Mouse (Mus musculus) hindbrain, embryonic 12.5 days (tissue): ENCODE measurements around the gene Hist1h3d. TPM values are rescaled to one million over a fixed set of nuclear protein-coding genes. Genes with fewer than 3 reads are reported as not detected.
"Not testable (repeated sequence)": the region's sequence is repeated elsewhere in the genome, so short reads cannot be mapped to it uniquely, and the experiment has no call there.

Experiments used
- ATAC-seq: fragments of 200-750 bp; cut with Nextera tagmentation; 2 replicates; pipeline ENCODE4 v1.8.0; 2017; ENCODE audit warnings: moderate TSS enrichment; ENCODE audit not compliant: low FRiP score
- H3K27ac ChIP-seq: fragments of 300-500 bp; sonication (generic); 2 replicates; pipeline ENCODE4 v1.5.1; 2016; ENCODE audit warnings: mild to moderate bottlenecking
- H3K27me3 ChIP-seq: fragments of 300-500 bp; sonication (generic); 2 replicates; pipeline ENCODE4 v1.6.1; 2016; ENCODE audit warnings: mild to moderate bottlenecking
- H3K36me3 ChIP-seq: fragments of 300-500 bp; sonication (generic); 2 replicates; pipeline ENCODE4 v1.6.1; 2016; ENCODE audit warnings: mild to moderate bottlenecking
- H3K4me1 ChIP-seq: fragments of 300-500 bp; sonication (generic); 2 replicates; pipeline ENCODE4 v1.6.1; 2016
- H3K4me2 ChIP-seq: fragments of 300-500 bp; sonication (generic); replicated peaks from 2 replicates; pipeline ENCODE4 v1.6.1; 2016; ENCODE audit warnings: mild to moderate bottlenecking
- H3K4me3 ChIP-seq: fragments of 300-500 bp; sonication (generic); 2 replicates; pipeline ENCODE4 v1.5.1; 2016; ENCODE audit warnings: mild to moderate bottlenecking
- H3K9ac ChIP-seq: fragments of 300-500 bp; sonication (generic); 2 replicates; pipeline ENCODE4 v1.6.1; 2016; ENCODE audit warnings: mild to moderate bottlenecking, moderate library complexity
- H3K9me3 ChIP-seq: fragments of 300-500 bp; sonication (generic); replicated peaks from 2 replicates; pipeline ENCODE4 v1.6.1; 2016; ENCODE audit warnings: mild to moderate bottlenecking
- WGBS: fragments of 180-500 bp; shearing (Covaris S2); methylation state at CpG from one replicate; pipeline ENCODE4 v1.1.7; 2016; 5-methylcytosine and 5-hydroxymethylcytosine counted together
- polyA plus RNA-seq: library from polyadenylated mRNA; unstranded; fragments of >200 nt; fragmentation: Nextera tagmentation; extraction: Ambion mirVana; gene quantifications from 2 replicates; pipeline ENCODE4 v1.2.1, GENCODE M21; 2016

Gene Hist1h3d
- polyA plus RNA-seq: 2.2 and 4.8 TPM in 2 replicates

DNA sequence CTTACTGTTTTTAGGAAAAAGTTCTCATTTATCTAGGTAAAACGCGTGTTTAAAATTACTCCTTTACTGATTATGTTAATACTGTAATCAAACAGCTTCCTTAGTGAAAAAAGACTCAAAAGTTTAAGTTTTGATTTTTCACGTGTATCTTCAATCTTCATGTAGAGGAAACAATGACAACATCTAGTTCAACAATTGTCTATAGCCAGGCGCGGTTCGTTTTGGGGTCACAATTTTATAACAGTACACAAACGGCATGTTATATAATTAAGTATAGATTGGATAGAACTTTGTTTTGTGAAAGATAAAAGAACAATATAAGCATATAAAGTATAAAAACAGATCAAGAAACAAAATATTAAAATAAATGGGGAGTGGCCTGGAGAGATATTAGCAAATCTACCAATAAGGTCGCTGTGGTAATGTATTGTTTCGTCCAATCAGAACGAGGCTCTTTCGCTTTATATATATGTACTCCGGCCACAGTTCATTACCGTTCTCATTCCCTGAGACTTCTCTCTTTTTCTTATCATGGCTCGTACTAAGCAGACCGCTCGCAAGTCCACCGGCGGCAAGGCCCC is at the start of gene Hist1h3d:
Hist1h3d (plus strand) TSS at position 493 of the 581 bp plus-strand sequence.
- no peaks in the 10 kb centered on the region for H3K36me3 ChIP-seq
- H3K27me3 ChIP-seq: no peaks in the 10 kb centered on the region
- peak within 1 kb of the TSS; percentile 63 for H3K9ac ChIP-seq
- under 1% methylated on average over 18 of the region's 18 CpGs for WGBS
- H3K4me1 ChIP-seq: peaks cover 29% of the 10 kb centered on the region
- H3K27ac ChIP-seq: peak within 1 kb of the TSS; percentile 87
- no peaks in the 10 kb centered on the region for H3K9me3 ChIP-seq
- peak; percentile 60 for ATAC-seq
- H3K4me3 ChIP-seq: peak within 1 kb of the TSS; percentile 44
- H3K4me2 ChIP-seq: peak within 1 kb of the TSS; percentile 73

DNA sequence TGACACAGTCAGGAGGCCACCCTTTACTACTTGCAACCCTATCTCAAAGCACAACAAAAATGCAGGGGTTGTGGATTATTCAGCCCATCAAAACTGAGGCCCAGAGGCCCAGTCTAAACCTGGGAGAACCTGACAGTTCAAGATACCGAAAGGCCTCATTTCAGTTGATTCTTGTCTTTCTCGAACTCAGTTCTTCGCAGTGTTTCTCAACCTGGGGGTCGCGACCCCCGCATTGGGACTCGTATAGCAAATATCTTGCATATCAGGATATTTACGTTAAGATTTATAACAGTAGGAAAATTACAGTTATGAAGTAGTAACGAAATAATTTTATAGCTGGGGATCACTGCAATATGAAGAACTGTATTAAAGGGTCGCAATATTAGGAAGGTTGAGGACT is 49.7 kb upstream of the Hist1h3d start:
- Histone ChIP-seq H3K27me3 (no peaks in the 10 kb centered on the region), H3K27ac (no peak overlapping the region), H3K4me2 (peak overlapping the region; percentile 53), H3K9ac (peak overlapping the region; percentile 32; the same call in 1 of the 2 replicates), H3K9me3 (no peaks in the 10 kb centered on the region), H3K36me3 (no peaks in the 10 kb centered on the region), H3K4me3 (peak overlapping the region; percentile 38), H3K4me1 (peaks cover 4% of the 10 kb centered on the region)
- ATAC-seq: no peak
- WGBS: 2% methylated on average over 10 of the region's 10 CpGs

DNA sequence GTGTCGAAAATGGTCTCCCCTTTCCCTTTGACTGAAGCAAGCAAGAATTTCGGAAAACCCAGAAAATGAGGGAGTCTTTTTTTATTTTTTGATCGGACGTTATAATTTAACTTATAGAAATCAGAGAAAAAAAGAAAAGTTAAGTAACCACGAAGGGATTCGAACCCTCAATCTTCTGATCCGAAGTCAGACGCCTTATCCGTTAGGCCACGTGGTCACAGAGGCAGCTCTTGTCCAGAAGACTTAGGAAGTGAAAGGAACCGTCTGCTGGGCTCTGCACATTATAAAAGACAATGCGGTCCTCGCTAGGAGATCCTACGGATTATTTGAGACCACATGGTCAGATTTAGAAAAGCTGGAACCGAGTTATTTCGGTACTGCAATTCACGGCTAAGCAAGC is 49.3 kb upstream of the Hist1h3d start:
- ATAC-seq: peak; percentile 44; the same call in 1 of the 2 replicates
- Histone ChIP-seq H3K36me3 (no peaks in the 10 kb centered on the region), H3K4me3 (peak overlapping the region; percentile 38), H3K4me1 (peaks cover 4% of the 10 kb centered on the region), H3K27me3 (no peaks in the 10 kb centered on the region), H3K9me3 (no peaks in the 10 kb centered on the region), H3K4me2 (peak overlapping the region; percentile 53), H3K9ac (peak overlapping the region; percentile 57; the same call in 1 of the 2 replicates), H3K27ac (peak overlapping the region; percentile 49)
- under 1% methylated on average over 17 of the region's 17 CpGs for WGBS

DNA sequence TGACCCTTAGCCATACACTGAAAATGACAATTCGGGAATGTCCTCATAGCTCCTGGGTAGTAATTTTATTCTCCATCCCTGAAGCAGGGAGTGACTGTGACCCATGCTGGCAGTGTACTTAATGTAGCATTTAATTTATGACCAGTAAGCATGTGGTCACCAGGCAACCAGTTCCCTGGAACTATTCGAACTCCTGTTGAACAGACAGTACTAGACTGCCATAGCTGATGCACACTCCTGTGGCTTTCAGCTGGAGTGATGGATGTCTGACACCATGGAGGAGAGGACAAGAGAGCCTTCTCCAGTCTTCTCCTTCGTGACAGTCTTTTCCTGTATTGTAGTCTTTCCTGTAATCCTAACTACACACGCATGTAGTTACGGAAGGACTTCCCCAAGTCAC is 46.6 kb upstream of the Hist1h3d start:
- peak overlapping the region; percentile 11; the same call in 1 of the 2 replicates for H3K4me2 ChIP-seq
- H3K36me3 ChIP-seq: no peaks in the 10 kb centered on the region
- no peak for ATAC-seq
- peaks cover 18% of the 10 kb centered on the region for H3K4me1 ChIP-seq
- no peaks in the 10 kb centered on the region for H3K27me3 ChIP-seq
- no peaks in the 10 kb centered on the region for H3K9me3 ChIP-seq
- H3K9ac ChIP-seq: no peak overlapping the region
- 70% methylated on average over 5 of the region's 5 CpGs for WGBS
- H3K27ac ChIP-seq: no peak overlapping the region
- H3K4me3 ChIP-seq: no peak overlapping the region

DNA sequence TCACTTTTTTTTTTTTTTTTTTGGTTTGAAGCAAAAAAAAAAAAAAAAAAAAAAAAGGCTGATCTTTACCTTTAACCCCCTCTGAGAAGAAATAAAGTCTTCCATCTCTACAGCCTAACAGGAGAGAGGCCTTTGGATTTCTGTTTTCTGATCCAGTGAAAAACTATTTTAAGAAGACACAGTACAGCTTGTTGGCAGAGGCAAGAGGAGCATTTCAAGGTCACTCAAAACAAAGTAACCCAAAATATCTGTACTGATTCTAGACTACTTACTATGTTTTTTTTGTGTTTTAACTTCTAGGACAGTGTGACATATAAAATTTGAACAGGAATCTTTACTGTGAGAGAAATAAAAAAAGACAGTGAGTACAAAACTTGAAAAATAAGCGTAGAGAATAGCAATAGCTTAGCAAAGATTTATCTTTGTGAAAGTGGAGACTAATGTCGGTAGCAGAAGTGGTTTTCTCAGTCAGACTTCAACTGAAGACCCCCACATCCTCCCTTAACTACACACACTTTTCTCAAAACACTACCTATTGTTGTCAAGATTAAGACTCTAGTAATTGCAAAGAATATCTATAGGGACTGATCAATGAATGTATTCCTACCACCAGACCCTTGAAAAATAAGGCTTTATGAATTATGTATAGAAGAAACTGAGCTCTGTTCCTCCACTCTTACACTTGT is 45.9 kb upstream of the Hist1h3d start:
- Histone ChIP-seq H3K4me1 (peaks cover 23% of the 10 kb centered on the region), H3K27ac (peak overlapping the region; percentile 97; the same call in 1 of the 2 replicates)

DNA sequence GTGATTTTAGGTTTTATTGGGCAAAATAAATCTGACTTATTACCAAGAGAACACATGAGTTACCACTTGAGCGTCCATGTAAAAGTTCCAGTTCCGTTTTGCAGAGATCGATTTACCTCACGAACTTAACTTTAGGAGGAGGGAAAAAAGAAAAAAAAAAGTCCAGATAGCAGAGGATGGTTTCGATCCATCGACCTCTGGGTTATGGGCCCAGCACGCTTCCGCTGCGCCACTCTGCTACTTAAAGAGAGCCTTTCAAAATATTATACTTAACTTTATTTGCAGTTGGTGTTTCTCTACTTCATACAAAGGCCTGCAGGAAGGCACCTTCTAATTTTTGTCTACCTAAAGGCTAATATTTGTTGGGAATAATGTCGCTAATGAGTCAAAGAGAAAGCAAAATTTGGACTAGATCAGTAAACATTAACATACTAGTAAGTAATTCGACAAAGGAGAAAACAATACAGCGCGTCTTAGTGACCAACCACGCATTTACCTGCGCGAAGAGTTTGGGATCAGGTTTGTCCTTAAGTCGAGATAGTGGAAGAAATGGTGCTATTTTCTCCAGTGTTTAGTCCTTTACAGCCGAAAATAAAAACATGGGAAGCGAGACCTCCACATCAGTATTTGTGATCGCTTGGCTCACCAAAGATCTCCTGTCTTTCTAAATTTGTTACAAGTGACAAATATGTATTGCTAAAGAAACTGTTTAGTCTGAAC is 45.2 kb upstream of the Hist1h3d start:
- Histone ChIP-seq H3K4me1 (peaks cover 25% of the 10 kb centered on the region), H3K4me2 (peak overlapping the region; percentile 76)

More for the DNA sequence above, 45.9 kb upstream of the Hist1h3d start:
- Histone ChIP-seq H3K9ac (peak overlapping the region; percentile 64), H3K36me3 (no peaks in the 10 kb centered on the region), H3K4me3 (peak overlapping the region; percentile 51), H3K9me3 (no peaks in the 10 kb centered on the region), H3K27me3 (no peaks in the 10 kb centered on the region), H3K4me2 (peak overlapping the region; percentile 76)
- 32% methylated on average over 2 of the region's 2 CpGs for WGBS
- ATAC-seq: no peak

DNA sequence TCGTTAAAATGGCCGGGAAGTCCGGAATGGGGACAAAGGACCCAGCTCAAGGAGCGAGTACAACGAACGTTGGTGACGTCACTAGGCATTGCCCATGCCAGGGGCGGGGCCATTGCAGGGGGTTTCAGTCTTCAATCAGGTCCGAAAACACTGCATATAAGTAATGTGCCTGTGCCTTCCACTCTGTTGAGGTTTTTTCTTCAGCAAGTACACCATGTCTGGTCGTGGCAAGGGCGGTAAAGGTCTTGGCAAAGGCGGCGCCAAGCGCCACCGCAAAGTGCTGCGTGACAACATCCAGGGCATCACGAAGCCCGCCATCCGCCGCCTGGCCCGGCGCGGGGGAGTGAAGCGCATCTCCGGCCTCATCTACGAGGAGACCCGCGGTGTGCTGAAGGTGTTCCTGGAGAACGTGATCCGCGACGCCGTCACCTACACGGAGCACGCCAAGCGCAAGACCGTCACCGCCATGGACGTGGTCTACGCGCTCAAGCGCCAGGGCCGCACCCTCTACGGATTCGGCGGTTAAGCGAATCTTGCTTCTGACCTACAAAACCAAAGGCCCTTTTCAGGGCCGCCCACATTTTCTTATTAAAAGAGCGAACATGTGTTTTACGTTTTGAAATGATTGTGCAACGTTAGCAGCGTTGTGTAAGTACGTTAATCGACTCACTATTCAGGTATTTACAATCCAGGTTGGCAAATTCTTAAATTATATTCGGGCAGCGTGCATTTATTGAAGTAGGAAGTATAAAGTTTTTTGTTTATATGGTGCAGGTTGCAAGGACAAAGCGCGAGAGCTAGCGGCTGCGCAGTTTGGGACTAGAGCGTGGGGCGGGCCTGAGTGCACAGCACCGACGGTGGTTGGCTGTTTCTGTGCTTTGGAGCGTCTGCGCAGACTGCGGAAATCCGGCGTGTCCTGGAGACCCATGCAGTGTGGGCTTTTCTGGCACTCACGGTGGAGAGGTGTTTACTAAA is 44.4 kb upstream of the Hist1h3d start, which contains the start of gene Hist1h4h:
Hist1h4h (plus strand) TSS at position 150 of the 975 bp plus-strand sequence.
- WGBS: under 1% methylated on average over 62 of the region's 70 CpGs
- peak within 1 kb of the TSS; percentile 97 for H3K27ac ChIP-seq
- H3K27me3 ChIP-seq: no peaks in the 10 kb centered on the region
- peak; percentile 82 for ATAC-seq
- H3K9me3 ChIP-seq: no peaks in the 10 kb centered on the region
- H3K4me3 ChIP-seq: peak within 1 kb of the TSS; percentile 51
- H3K4me2 ChIP-seq: peak within 1 kb of the TSS; percentile 76
- H3K9ac ChIP-seq: peak within 1 kb of the TSS; percentile 64
- H3K4me1 ChIP-seq: peaks cover 25% of the 10 kb centered on the region
- no peaks in the 10 kb centered on the region for H3K36me3 ChIP-seq

More for the DNA sequence above, 45.2 kb upstream of the Hist1h3d start:
- H3K9me3 ChIP-seq: no peaks in the 10 kb centered on the region
- no peaks in the 10 kb centered on the region for H3K27me3 ChIP-seq
- no peaks in the 10 kb centered on the region for H3K36me3 ChIP-seq
- no peak for ATAC-seq
- peak overlapping the region; percentile 51 for H3K4me3 ChIP-seq
- peak overlapping the region; percentile 64 for H3K9ac ChIP-seq
- WGBS: under 1% methylated on average over 20 of the region's 20 CpGs
- peak overlapping the region; percentile 97 for H3K27ac ChIP-seq

DNA sequence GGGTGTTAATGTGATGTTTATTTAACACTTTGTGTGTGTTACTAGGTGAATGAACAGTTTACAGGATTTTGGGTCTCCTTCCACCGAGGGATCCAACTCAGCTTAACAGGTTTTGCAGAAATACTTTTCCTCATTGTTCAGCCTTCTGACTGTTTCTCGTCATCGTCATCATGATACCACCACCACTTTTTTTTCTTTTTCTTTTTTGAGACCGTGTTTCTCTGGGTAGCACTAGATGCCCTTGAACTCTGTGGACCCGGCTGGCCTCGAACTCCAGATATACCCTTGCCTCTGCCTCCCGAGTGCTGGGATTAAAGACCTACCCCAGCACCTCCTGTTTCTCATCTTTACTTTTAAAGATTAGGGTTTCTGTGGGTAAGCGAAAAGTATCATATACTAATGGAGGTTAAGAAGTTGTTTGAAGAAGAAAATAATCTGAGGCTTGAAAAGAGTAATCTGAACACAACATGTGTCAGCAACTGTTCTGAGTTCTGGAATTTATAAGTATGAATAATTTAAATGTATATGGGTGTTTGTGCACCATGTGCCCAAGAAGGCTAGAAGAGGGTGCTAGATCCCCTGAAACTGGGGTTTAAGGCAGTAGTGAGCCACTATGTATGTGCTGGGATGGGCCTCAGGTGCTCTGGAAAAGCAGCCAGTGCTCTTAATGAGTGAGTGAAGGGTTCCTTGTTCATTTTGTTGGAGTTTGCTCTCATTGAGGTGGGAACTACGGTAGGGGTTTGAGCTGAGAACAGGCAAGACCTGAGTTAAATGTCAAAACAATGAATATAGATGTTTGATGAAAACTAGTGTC is 43.1 kb upstream of the Hist1h3d start:
- H3K36me3 ChIP-seq: no peaks in the 10 kb centered on the region
- peak overlapping the region; percentile 76 for H3K4me2 ChIP-seq
- ATAC-seq: no peak
- WGBS: 25% methylated on average over 9 of the region's 9 CpGs
- no peaks in the 10 kb centered on the region for H3K27me3 ChIP-seq
- H3K27ac ChIP-seq: peak overlapping the region; percentile 97
- H3K9ac ChIP-seq: peak overlapping the region; percentile 64
- no peaks in the 10 kb centered on the region for H3K9me3 ChIP-seq
- peak overlapping the region; percentile 51 for H3K4me3 ChIP-seq
- peaks cover 32% of the 10 kb centered on the region for H3K4me1 ChIP-seq

DNA sequence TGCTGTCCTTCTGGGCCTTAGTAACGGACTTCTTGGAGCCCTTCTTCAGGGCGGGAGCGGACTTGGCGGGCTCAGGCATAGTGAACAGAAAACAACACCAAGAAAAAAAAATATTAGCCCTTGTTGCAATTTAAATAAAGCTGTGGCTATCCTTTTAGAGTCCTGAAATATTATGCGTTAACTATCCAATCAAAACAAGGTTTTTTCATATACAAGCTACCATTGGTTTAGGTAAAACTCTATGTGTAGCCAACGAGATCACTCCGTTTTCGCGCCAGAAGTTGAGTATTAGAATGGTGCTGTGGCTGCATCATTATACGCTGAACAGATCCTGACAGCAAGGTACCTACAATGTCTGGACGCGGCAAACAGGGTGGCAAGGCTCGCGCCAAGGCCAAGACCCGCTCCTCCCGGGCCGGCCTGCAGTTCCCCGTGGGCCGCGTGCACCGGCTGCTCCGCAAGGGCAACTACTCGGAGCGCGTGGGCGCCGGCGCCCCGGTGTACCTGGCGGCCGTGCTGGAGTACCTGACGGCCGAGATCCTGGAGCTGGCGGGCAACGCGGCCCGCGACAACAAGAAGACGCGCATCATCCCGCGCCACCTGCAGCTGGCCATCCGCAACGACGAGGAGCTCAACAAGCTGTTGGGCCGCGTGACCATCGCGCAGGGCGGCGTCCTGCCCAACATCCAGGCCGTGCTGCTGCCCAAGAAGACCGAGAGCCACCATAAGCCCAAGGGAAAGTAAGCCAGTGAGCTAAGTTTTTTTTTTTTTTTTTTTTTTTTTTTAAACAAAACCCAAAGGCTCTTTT is 41.8 kb upstream of the Hist1h3d start, which contains the start of gene Hist1h2af:
Hist1h2af (plus strand) TSS at position 347 of the 808 bp plus-strand sequence.
- Histone ChIP-seq H3K4me2 (peak within 1 kb of the TSS; percentile 76), H3K27ac (peak within 1 kb of the TSS; percentile 97), H3K4me1 (peaks cover 32% of the 10 kb centered on the region), H3K9ac (peak within 1 kb of the TSS; percentile 36), H3K4me3 (peak within 1 kb of the TSS; percentile 51)
- not testable (repeated sequence) for H3K9me3 ChIP-seq, H3K36me3 ChIP-seq, H3K27me3 ChIP-seq
- peak; percentile 38 for ATAC-seq
- WGBS: under 1% methylated on average over 30 of the region's 53 CpGs
